Mouse (Mus musculus): Measurements from ENCODE around the gene Dhx37.
"Not testable (repeated sequence)": the region's sequence is repeated elsewhere in the genome, so short reads cannot be mapped to it uniquely, and the experiment has no call there.

Gene Dhx37

DNA sequence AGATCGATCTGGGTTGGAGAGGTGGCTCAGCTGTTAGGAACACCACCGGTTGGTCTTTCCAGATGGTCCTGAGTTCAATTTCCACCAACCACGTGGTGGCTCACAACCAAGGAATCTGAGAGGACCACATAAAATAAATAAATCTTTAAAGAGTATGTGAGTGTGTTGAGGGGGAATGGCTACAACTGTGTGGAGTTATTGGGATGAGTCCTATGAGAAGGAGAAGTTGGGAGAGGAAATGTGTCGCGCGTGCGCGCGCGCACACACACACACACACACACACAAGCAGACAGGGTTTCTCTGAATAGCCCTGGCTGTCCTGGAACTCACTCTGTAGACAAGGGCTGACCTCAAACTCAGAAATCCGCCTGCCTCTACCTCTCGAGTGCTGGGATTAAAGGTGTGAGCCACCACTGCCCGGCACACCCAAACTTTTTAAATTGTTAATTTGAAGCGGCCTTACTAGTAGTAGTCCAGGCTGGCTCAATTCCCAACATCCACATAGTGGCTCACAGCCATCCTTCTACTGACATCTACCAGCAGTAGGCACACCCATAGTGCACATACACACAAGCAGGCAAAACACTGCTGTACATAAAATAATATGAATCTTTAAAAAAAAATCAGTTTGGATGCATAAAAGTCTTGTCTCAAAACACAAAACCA, 25.9 kb downstream of the Dhx37 start:
- in situ Hi-C loops (cut with MboI, MseI), result no loop called here

GRCm38 (mm10) chr5:125407020-125407830, 26.7 kb downstream of the Dhx37 start:
- in situ Hi-C loops (cut with MboI, MseI), result no loop called here

GRCm38 (mm10) chr5:125406322-125407016, 27.5 kb downstream of the Dhx37 start:
- in situ Hi-C loops (cut with MboI, MseI), result no loop called here

- in situ Hi-C loops (cut with MboI, MseI), result no loop called here
These were observed 28.2 kb downstream of the Dhx37 start for GRCm38 (mm10) chr5:125405546-125406248.

DNA sequence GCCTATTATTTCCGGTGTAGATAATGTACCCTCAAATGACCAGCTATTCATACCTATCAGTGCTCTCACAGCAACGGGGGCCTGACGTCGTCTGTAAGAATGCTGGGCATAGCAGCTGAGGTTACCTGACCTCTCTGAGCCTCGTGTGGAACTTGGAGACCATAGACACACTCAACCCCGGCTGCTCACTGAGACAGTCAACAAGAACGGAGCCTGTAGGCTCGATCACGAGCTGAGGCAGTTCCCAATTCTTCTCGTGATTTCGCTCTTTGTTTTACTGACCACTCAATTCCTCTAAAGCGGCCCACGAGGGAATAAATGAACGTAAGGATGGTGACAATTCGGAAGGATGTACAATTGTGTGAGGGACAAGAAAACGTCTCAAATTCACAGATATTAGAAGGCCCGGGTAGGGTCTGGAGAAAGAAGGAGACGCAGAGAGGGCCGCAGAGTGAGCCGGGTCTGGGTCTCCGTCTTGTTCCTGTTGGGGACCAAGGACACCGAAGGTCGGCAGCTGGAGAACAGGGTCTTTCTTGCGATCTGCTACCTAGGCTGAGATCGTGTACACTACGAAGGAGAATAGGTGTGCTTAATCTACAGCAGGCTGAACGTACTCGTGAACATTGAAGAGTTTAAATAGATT, 28.9 kb downstream of the Dhx37 start:
- in situ Hi-C loops (cut with MboI, MseI), result no loop called here

DNA sequence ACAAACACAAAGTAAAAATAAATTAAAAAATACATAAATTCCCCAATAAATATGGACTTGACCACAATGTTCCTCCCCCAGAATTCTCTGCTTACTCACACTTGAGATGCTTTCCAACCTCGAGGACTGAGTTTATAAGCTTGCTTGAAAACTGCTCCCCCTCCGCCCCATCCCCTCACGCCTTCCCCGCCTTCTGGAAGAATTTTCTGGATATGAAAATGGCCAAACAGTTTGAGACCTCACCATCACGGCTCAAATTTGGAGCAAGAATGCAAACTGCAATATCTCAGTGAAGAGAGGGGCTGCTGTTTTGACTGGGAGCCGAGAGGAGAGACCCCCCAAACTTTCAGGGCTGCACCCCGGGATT, 29.4 kb downstream of the Dhx37 start:
- in situ Hi-C loops (cut with MboI, MseI), result no loop called here

DNA sequence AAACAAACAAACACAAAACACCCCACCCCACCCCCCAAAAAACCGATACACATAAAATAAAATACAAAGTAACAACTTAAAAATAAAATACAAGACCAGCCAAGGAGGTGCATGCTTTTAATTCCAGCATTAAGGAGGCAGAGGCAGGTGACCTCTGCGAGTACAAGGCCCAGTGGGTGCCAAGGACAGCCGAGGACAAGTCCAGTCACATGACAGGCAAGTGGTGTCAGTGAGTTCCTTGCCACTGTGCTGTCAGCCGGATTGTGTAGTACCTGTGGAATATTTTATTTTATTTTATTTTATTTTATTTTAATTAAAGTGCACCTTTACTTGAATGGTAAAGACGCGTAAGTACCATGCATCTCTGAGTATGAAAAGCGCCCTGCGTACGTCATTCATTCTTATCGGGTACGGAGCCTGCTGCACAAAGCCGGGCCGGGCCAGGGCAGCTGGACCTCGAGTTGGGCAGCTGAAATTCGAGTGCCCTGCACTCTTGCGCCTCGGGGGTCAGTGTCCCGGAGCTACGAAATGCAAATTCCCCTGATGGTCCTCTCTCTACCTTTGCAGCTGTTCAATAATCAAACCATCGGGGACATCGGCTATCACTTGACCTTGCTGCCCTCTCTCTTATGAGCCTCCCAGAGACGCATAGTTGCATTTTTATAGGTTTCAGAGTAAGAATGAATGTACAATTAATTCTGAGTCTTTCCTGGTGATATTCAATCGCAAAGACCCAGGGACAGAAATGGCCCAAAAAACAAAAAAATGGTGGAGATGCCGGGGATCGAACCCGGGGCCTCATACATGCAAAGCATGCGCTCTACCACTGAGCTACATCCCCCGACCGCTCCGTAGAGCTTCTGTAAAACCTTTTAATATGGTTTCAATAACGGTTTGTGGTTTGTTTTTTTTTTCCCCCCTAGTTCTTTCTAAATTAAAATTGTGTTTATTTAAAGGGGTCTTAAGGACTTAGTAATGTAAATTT, 30.1 kb downstream of the Dhx37 start:
- in situ Hi-C loops (cut with MboI, MseI), result no loop called here

GRCm38 (mm10) chr5:125402991-125403390, 30.9 kb downstream of the Dhx37 start:
- in situ Hi-C loops (cut with MboI, MseI), result no loop called here

- in situ Hi-C loops (cut with MboI, MseI), result no loop called here
These were observed 31.4 kb downstream of the Dhx37 start for GRCm38 (mm10) chr5:125402476-125402875.

DNA sequence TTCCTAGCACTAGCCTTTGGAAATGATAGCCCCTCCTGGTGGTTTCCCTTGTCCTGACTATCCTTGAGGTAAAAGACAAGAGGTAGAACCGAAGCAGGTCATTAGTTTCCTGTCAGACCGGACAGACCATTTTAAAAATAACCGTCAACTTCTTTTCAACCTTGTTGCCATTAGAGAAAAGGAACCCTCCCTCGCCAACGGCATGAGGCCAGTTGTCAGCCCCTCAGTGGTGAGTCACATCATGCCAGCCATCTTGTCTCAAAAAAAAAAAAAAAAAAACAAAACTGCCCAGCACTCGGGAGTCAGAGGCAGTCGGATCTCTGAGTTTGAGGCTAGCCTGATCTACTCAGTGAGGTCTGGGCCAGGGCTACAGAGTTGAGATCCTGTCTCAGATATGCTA, 33.0 kb downstream of the Dhx37 start:
- in situ Hi-C loops (cut with MboI, MseI), result no loop called here

GRCm38 (mm10) chr5:125395008-125395407, 38.9 kb downstream of the Dhx37 start:
- in situ Hi-C loops (cut with MboI, MseI), result no loop called here

DNA sequence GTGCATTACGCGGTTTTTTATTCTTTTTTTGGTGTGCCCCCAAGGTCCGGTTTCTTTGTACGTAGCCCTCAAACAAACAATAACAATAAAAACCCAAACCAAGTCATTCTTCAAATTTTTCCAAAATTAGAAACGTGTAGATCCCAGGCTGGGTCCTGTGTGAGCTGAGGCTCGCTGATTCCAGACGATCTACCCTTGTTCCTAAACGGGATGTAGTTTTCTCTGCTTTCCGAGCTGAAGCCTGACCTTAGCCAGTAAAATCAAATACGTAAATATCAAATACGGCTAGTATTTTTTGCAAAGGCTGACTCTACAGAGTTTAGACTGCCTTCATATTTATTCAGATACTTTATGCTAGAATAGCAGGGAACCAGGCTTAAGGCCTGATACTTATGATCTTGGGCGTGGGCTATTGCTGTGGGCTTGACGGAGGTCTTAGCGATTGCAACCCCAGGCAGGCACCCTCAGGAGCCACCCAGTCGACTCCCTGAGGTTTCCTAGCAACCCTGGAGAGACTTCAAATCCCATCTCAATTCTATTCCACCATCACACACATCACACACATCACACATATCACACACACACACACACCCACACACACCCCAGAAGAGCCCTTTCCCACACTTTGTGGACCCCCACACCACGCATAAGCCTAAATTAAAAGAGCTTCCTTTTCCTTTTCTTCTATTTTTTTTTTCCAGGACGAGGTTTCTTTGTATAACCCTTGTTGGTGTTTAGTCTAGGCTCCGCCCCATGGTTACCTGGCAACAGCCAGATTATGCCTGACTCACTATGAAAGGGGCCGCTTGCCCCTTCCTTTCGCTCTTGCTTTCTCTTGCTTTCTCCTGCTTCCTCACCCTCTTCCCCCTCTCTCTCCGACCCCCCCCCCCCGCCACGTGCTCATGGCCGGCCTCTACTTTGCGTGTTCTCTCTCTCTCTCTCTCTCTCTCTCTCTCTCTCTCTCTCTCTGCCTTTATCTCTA, 40.0 kb downstream of the Dhx37 start:
- in situ Hi-C loops (cut with MboI, MseI), result no loop called here

GRCm38 (mm10) chr5:125392977-125393621, 40.8 kb downstream of the Dhx37 start:
- in situ Hi-C loops (cut with MboI, MseI), result no loop called here

GRCm38 (mm10) chr5:125392618-125392976, 41.3 kb downstream of the Dhx37 start:
- in situ Hi-C loops (cut with MboI, MseI), result no loop called here

GRCm38 (mm10) chr5:125392176-125392575, 41.7 kb downstream of the Dhx37 start:
- in situ Hi-C loops (cut with MboI, MseI), result not testable (repeated sequence)

GRCm38 (mm10) chr5:125391609-125392008, 42.3 kb downstream of the Dhx37 start:
- in situ Hi-C loops (cut with MboI, MseI), result no loop called here

GRCm38 (mm10) chr5:125390906-125391477, 42.9 kb downstream of the Dhx37 start:
- in situ Hi-C loops (cut with MboI, MseI), result no loop called here
